Mouse (Mus musculus): Measurements from ENCODE around the gene Mmp9.

GRCm38 (mm10) chr2:164967761-164968440 lies 27.3 kb downstream of the Mmp9 start:
- TF ChIP-seq CTCF (IDR thresholded peaks at IDR 0.05; ENCODE audit: control insufficient read depth, insufficient read depth, low read length) (no peak), POLR2A (IDR thresholded peaks at IDR 0.05; ENCODE audit: borderline replicate concordance, control insufficient read depth, low read depth, low read length) (no peak)
